Mouse (Mus musculus) frontal cortex, postnatal 10 days (tissue): ENCODE data around the gene Dock8.

Experiments used
- DNase-seq, 2 experiments: peaks; one replicate each; pipeline ENCODE4 v3.0.0; 2022; ENCODE audit warnings: low spot score in 2 of 2, mixed read lengths in 1 of 2

The Dock8 gene

GRCm38 (mm10) chr19:25062188-25062856 is 63.0 kb downstream of the Dock8 start:
- DNase-seq: no peak

- DNase-seq: no peak
Measured at GRCm38 (mm10) chr19:25062857-25063240, 63.5 kb downstream of the Dock8 start.

DNA sequence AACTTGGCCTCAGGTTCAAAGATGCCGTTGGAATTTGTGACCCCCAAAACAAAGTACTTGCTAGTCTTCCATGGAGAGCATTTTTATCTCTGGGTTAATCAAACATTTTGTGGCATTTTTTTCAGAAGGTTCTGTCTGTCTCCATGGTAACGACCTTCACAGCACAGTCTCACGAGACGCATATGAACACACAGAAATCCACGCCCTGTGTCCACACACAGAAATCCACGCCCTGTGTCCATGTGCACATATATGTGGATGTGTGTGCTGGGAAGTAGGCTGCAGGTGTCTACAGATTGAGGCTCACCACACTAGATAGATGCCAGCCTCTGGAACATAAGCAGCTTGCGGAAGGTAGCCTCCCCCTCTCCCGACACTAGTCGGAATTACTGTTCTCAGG is 66.9 kb downstream of the Dock8 start:
- no peak for DNase-seq

- DNase-seq: no peak
Measured at GRCm38 (mm10) chr19:25068518-25068917, 69.2 kb downstream of the Dock8 start.

DNA sequence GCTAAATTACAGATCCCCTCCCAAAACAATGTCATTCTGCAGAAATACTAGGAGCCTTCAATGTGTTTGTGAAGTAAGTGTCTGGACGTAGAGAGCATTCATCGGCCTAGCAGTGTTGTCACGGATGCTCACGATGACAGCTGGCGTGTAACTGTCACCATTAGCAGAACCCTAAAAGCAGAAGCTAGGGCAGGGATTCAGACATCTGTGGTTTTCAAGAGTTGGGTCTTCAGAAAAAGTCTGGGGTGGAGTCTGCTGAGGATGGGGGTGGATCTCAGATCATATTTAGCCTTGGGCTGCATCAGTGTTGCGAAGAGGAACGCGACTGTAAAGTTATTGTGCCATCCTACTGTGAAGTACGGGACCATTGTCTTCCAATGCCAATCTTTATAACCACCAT is 73.2 kb downstream of the Dock8 start:
- DNase-seq: no peak

GRCm38 (mm10) chr19:25074741-25075140 is 75.4 kb downstream of the Dock8 start:
- no peak for DNase-seq

DNA sequence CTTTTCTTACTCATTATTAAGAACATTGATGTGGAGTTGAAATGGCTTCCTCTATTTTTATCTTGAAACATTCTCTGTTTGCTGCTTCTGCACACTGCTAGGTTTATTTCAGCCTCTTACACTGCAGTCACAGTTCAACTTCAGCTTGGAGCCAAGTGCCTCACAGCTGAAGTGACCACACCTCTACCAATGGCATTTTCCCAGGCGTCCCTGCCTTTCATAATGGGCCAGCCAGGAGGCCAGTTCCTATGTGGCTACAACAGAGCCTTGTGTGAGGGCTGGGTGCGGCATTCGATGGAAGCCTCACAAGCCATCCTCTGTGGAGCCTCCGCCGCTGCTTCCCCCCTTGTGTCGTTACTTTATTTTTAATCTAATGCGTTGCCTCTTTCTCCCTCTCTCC is 78.3 kb downstream of the Dock8 start:
- DNase-seq: no peak

DNA sequence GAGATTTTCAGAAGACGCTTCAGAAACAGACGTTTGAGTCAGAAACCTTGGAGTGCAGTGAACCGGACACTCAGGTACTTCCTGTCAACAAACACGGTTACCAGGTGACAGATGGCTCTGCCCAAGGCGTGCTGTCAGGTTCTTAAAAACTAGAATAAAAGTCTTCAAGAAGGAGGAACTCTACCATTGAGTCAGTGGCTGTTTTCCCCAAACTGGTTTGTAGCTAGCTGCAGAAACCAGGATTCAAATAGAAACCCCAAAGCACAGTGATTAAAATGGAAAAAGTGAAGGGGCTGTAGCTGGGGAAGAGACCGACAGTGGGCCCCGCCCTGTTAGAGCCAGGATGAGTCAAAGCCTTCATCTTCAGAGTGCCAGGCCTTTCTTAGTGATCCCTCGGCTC is 78.8 kb downstream of the Dock8 start:
- no peak for DNase-seq

DNA sequence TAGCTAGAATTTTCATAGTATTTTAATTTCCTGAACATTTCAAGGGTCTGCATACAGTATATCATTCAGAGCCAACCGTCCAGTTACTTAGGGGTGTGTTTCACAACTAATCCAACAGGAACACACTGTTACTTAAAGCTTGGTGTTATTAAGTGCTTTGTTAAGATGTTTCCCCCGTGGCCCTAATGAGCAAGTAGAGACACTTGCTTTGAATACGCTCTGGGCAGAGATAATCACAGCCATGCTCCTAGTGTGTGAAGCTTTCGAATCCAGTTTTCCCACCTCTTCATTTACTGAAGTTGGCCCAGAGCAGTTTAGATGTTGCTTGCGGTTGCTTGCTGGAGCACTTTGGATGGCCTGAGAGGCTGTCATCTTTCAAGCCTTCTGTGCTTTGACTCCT is 80.8 kb downstream of the Dock8 start:
- DNase-seq: no peak

DNA sequence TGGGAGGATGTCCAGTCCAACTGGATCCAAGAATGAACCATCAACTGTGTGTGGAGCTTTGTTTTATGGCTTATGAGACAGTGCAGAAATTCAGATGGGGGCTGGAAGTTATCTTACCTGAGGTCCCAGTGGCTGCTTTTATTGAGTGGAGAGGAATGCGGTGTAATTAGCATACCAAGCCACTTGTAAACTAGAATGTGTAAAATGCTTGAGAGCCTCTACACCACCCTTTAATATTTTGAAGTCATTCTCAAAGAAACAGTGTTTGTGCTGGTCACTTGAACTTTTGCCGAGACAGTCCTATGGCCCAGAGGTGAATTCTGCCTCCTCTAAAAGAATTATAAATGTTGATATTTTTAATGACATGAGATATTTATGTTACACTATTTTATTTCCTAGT is 83.5 kb downstream of the Dock8 start:
- DNase-seq: no peak

GRCm38 (mm10) chr19:25087181-25087580 is 87.8 kb downstream of the Dock8 start:
- DNase-seq: no peak

DNA sequence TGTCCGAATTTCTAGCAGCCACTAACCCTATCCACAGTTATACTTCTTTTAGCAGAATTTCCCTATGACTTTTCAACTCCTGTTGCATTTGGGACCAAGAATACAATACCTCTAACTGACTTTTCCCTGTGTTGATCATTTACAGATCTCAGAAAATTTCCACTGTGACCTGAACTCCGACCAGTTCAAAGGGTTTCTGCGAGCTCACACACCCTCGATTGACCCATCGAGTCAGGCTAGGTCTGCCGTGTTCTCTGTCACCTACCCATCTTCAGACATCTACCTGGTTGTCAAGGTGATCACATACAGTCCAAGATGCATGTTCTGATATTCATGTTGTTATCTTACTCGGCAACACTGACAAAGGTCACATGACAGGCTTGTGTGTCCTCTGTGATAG is 90.4 kb downstream of the Dock8 start:
- no peak for DNase-seq

DNA sequence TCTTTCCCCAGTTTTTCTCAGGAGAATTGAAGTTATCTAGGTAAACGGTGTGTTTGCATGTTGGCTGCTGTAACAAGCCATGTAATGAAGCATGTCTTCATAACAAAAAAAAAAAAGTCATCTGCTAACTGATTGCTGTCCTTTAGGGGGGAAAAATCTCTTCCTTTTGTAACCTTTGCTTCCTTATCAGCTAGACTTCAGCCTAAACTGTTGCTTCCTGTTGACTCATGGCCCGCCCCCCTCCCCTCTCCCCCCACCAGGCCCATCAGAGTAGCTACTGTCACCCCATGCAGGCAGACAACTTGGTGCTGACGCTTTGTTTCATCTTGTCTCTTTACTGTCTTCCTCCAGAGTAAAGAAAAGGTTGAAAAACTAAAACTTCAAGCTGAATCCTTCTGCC is 95.8 kb downstream of the Dock8 start:
- no peak for DNase-seq

DNA sequence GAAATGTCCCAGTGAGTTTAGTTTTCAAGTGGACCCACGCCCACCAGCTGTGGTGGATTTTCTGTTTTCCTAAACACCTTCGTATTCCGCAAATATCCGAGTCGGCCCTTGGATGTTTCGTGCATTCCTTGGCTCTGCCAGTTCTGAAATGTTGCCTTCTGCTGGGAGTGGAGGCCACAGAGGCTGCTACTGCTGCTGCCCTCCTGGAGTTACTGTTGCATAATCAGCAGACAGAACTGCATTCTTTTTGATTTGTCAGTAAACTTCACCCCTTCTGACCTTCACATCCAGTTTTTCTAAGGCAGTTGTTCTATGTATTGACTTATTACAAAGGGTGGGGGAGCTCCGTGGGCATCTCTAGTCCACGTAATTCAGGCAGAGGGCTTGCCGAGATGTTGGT is 97.0 kb downstream of the Dock8 start:
- no peak for DNase-seq

GRCm38 (mm10) chr19:25096986-25097385 is 97.7 kb downstream of the Dock8 start:
- no peak for DNase-seq

DNA sequence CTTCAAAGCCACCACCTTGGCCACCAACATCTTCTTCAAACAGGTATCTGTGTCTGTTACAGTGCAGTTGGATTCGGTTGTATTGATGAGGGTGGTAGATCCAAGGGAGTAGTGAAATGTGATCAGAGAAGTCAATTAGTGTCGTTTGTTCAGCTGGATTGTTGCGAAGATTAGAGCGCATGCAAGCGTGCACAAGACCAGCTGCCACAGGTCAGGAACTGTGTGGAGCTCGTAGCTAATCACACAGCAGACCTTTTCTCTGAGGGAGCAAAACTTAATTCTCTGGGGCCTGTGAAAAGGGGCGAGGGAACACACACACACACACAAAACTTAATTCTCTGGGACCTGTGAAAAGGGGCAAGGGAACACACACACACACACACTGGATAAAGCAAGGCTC is 98.2 kb downstream of the Dock8 start:
- DNase-seq: no peak

- no peak for DNase-seq
Measured at GRCm38 (mm10) chr19:25097951-25098350, 98.6 kb downstream of the Dock8 start.

DNA sequence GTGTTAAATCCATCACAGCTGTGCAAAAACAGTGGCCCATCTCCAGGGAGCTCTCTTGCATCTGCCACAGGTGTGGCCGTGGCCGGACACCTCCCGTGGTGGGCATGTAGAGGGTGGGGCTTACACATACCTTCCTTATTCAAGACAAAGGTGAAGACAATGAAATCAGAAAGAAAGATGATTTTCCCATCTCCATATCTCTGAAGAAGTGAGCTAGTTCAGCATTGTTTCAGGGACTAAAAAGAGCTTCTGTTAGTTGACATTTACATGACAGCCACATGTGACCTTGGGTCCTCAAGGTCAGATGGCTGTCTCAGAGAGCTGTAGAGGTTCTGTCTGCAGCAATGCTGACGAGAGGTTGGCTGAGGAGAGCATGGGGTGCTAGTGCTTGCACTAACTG is 99.6 kb downstream of the Dock8 start:
- no peak for DNase-seq

- no peak for DNase-seq
Measured at GRCm38 (mm10) chr19:25105682-25106081, 106.3 kb downstream of the Dock8 start.

- no peak for DNase-seq
Measured at GRCm38 (mm10) chr19:25106315-25106714, 107.0 kb downstream of the Dock8 start.

GRCm38 (mm10) chr19:25107417-25107816 is 108.1 kb downstream of the Dock8 start:
- no peak for DNase-seq

GRCm38 (mm10) chr19:25111591-25112233 is 112.4 kb downstream of the Dock8 start:
- no peak for DNase-seq

- DNase-seq: no peak
Measured at GRCm38 (mm10) chr19:25116981-25117380, 117.6 kb downstream of the Dock8 start.

DNA sequence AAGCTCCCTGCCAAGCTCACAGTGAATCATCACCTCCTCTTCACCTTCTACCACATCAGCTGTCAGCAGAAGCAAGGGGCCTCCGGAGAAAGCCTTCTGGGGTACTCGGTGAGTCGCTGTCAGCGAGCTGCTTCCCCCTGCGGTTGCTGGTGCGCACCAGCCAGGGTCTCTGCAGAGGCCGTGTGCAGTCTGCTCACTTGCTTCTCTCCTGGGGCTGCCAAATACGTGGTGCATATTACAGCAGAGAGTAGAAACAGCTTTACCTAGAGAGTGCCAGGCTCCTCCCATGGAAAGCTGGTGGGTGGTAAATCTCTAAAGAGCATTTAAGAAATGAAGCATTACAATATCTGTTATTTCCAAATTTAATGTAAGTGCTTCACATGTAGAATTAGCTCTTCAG is 123.1 kb downstream of the Dock8 start:
- DNase-seq: peak in 1 of 2 experiments; percentile 5
